Comparison of ENCODE assay signal across 17 mouse cellular contexts in the genomic region with DNA sequence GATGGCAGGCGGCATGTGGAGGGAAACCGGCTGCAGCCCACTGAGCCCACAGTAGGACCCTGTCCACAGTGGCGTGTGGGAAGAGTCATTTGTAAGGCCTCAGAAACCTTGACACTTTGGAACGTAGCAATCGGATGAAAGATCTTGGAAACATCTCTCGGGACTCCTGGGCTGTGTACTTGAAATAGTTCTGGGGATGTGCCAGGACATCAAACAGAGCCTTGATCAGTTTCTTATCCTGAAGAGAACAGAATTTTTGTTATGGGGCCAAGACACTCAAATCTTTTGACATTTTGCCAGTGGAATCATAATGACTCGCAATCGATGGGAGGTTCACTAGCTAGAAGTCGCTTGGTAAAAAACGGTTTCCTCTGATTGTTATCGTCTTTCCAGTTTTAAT. TPM values are rescaled to one million over a fixed set of nuclear protein-coding genes. Genes with fewer than 3 reads are reported as not detected.
DNase-seq lines count a peak whose midpoint lies in the region; ATAC-seq and TF ChIP-seq lines count a peak whose summit lies in the region.
"Had no signal": no experiment of that assay in that cellular context is flagged by ENCODE, and none has a peak within 500 bp of the region (broad histone marks: within the 10 kb centered on the region; RNA-seq: fewer than 3 reads in every experiment).

No protein-coding gene starts in this region.

- no peak overlapping the region for H3K9ac ChIP-seq in midbrain, postnatal 0 days (replicated peaks; ENCODE audit: low read length, poor library complexity, severe bottlenecking)
- no peak overlapping the region for H3K9ac ChIP-seq in midbrain, embryonic 16.5 days (ENCODE audit: low read depth, low read length)
- no peak overlapping the region for H3K9ac ChIP-seq in intestine, postnatal 0 days (ENCODE audit: low read depth, low read length)
- H3K9ac ChIP-seq: heart, embryonic 13.5 days; liver, embryonic 14.5 days had no signal

- no peaks in the 10 kb centered on the region for H3K4me1 ChIP-seq in midbrain, postnatal 0 days (ENCODE audit: insufficient read depth, low read length)
- no peaks in the 10 kb centered on the region for H3K4me1 ChIP-seq in midbrain, embryonic 16.5 days (ENCODE audit: control insufficient read depth, insufficient read depth, low read length)
- H3K4me1 ChIP-seq in intestine, postnatal 0 days (replicated peaks; ENCODE audit: control insufficient read depth, insufficient read depth, low read length) = no peaks in the 10 kb centered on the region
- H3K4me1 ChIP-seq: forebrain, embryonic 10.5 days; hindbrain, embryonic 10.5 days had no signal

- no peaks in the 10 kb centered on the region for H3K36me3 ChIP-seq in midbrain, postnatal 0 days (ENCODE audit: insufficient read depth, low read length)
- H3K36me3 ChIP-seq in midbrain, embryonic 16.5 days (ENCODE audit: control insufficient read depth, insufficient read depth, low read length) = no peaks in the 10 kb centered on the region
- no peaks in the 10 kb centered on the region for H3K36me3 ChIP-seq in intestine, postnatal 0 days (ENCODE audit: control insufficient read depth, insufficient read depth)
- H3K36me3 ChIP-seq: forebrain, embryonic 10.5 days; heart, embryonic 13.5 days; hindbrain, embryonic 10.5 days had no signal

- DNase-seq in heart, adult 11 months = peak; percentile 88
- DNase-seq in heart, postnatal 36 days = no peak
- peak; percentile 34 for DNase-seq in midbrain, postnatal 0 days (ENCODE audit: low spot score)
- DNase-seq in brain, adult 2 months (ENCODE audit: low read depth, low spot score) = peak; percentile 36
- DNase-seq in lung, postnatal 36 days = peak; percentile 60
- DNase-seq in layer of hippocampus, postnatal 25 days (ENCODE audit: extremely low spot score in 1 of 2, low spot score in 1 of 2) = no peak
- DNase-seq: cerebellum, adult 9-10 months; left cerebral cortex, postnatal 4 days; thymus, adult 18-20 months had no signal

- no peak overlapping the region for H3K27ac ChIP-seq in midbrain, postnatal 0 days (ENCODE audit: low read depth, low read length)
- H3K27ac ChIP-seq in midbrain, embryonic 16.5 days (ENCODE audit: low read length) = no peak overlapping the region
- no peak overlapping the region for H3K27ac ChIP-seq in intestine, postnatal 0 days (ENCODE audit: low read depth, low read length)
- H3K27ac ChIP-seq: forebrain, embryonic 10.5 days; heart, embryonic 13.5 days; hindbrain, embryonic 10.5 days; liver, embryonic 14.5 days had no signal

- H3K9me3 ChIP-seq in midbrain, postnatal 0 days (ENCODE audit: low read length) = no peaks in the 10 kb centered on the region
- H3K9me3 ChIP-seq in midbrain, embryonic 16.5 days (replicated peaks; ENCODE audit: control insufficient read depth, low read length, poor library complexity, severe bottlenecking) = no peaks in the 10 kb centered on the region
- no peaks in the 10 kb centered on the region for H3K9me3 ChIP-seq in intestine, postnatal 0 days (ENCODE audit: control insufficient read depth)
- H3K9me3 ChIP-seq: forebrain, embryonic 10.5 days; G1E; heart, embryonic 13.5 days; hindbrain, embryonic 10.5 days; megakaryocyte, embryonic 14.5 days had no signal

- no peak overlapping the region for H3K4me3 ChIP-seq in midbrain, postnatal 0 days (ENCODE audit: low read depth, low read length)
- H3K4me3 ChIP-seq in midbrain, embryonic 16.5 days (ENCODE audit: low read depth, low read length) = no peak overlapping the region
- no peak overlapping the region for H3K4me3 ChIP-seq in intestine, postnatal 0 days (ENCODE audit: low read depth, low read length)
- H3K4me3 ChIP-seq: forebrain, embryonic 10.5 days; heart, embryonic 13.5 days; hindbrain, embryonic 10.5 days; megakaryocyte, embryonic 14.5 days had no signal

- no peak for ATAC-seq in midbrain, postnatal 0 days (ENCODE audit: low FRiP score)
- no peak for ATAC-seq in midbrain, embryonic 16.5 days
- ATAC-seq in intestine, postnatal 0 days = no peak

- intact Hi-C loops in heart, postnatal 36 days (cut with DNase I) = no loop called here

- no peak overlapping the region for H3K4me2 ChIP-seq in midbrain, postnatal 0 days (ENCODE audit: low read depth, low read length, poor library complexity, severe bottlenecking)
- H3K4me2 ChIP-seq in midbrain, embryonic 16.5 days (ENCODE audit: low read length) = no peak overlapping the region
- H3K4me2 ChIP-seq in intestine, postnatal 0 days (replicated peaks; ENCODE audit: low read depth) = no peak overlapping the region
- H3K4me2 ChIP-seq: heart, embryonic 13.5 days had no signal

- no peaks in the 10 kb centered on the region for H3K27me3 ChIP-seq in midbrain, postnatal 0 days (ENCODE audit: insufficient read depth, low read length)
- H3K27me3 ChIP-seq in midbrain, embryonic 16.5 days (ENCODE audit: control insufficient read depth, insufficient read depth, low read depth, low read length) = no peaks in the 10 kb centered on the region
- no peaks in the 10 kb centered on the region for H3K27me3 ChIP-seq in intestine, postnatal 0 days (replicated peaks; ENCODE audit: control insufficient read depth, insufficient read depth, low read length)
- H3K27me3 ChIP-seq: heart, embryonic 13.5 days had no signal

- no peak for TF ChIP-seq CTCF in midbrain, postnatal 0 days (IDR thresholded peaks at IDR 0.05)
- TF ChIP-seq CTCF in intestine, postnatal 0 days (IDR thresholded peaks at IDR 0.05; ENCODE audit: low read depth) = no peak

- WGBS in midbrain, postnatal 0 days = 74% methylated on average over 11 of the region's 11 CpGs
- WGBS in midbrain, embryonic 16.5 days = 72% methylated on average over 11 of the region's 11 CpGs
- 65% methylated on average over 11 of the region's 11 CpGs for WGBS in intestine, postnatal 0 days

RNA-seq across cellular contexts. Expression of gene Nrip3, which starts 17.3 kb away (rescaled TPM):
- total RNA-seq in heart, postnatal 36 days (2021) = under 1 TPM; 0.08 to 0.47 TPM
- 25.4 and 38.5 TPM in 2 replicates for total RNA-seq in midbrain, postnatal 0 days (2014; rRNA removed)
- polyA plus RNA-seq in midbrain, postnatal 0 days (2015; fragmentation: Nextera tagmentation; extraction: Ambion mirVana) = 17.8 and 21.7 TPM in 2 replicates
- 10.9 and 12.8 TPM in 2 replicates for polyA plus RNA-seq in midbrain, embryonic 16.5 days (2015; fragmentation: Nextera tagmentation; extraction: Ambion mirVana)
- polyA plus RNA-seq in intestine, postnatal 0 days (2015; fragmentation: Nextera tagmentation; extraction: Ambion mirVana) = 0.39 and 0.59 TPM in 2 replicates
- total RNA-seq in layer of hippocampus, postnatal 25 days (2021) = 100 to 1,000 TPM; 194 to 212 TPM
- polyA plus RNA-seq: G1E had no signal

RNA-seq across cellular contexts. Expression of gene Tmem9b, which starts 46.5 kb away (rescaled TPM):
- 10 to 100 TPM; 29.8 to 31.1 TPM for total RNA-seq in heart, postnatal 36 days (2021)
- total RNA-seq in midbrain, postnatal 0 days (2014; rRNA removed) = 316 and 407 TPM in 2 replicates
- polyA plus RNA-seq in midbrain, postnatal 0 days (2015; fragmentation: Nextera tagmentation; extraction: Ambion mirVana) = 167 and 169 TPM in 2 replicates
- polyA plus RNA-seq in midbrain, embryonic 16.5 days (2015; fragmentation: Nextera tagmentation; extraction: Ambion mirVana) = 125 and 136 TPM in 2 replicates
- polyA plus RNA-seq in intestine, postnatal 0 days (2015; fragmentation: Nextera tagmentation; extraction: Ambion mirVana) = 135 and 145 TPM in 2 replicates
- total RNA-seq in layer of hippocampus, postnatal 25 days (2021) = 100 to 1,000 TPM; 100 to 109 TPM

Comparison
In these comparisons a context has a peak if more than half of its experiments do, and no peak if none do; other contexts are left out.
1. DNase-seq: peak in heart, adult 11 months (single experiment), midbrain, postnatal 0 days (single experiment), brain, adult 2 months (single experiment) and lung, postnatal 36 days (single experiment); none in heart, postnatal 36 days (0 of 2) and layer of hippocampus, postnatal 25 days (0 of 2).
2. RNA of gene Nrip3, which starts 17.3 kb away (total RNA-seq): 194 to 212 TPM in layer of hippocampus, postnatal 25 days and 25.4 to 38.5 TPM in midbrain, postnatal 0 days; 0.08 to 0.47 TPM in heart, postnatal 36 days; every median in the first group is over 10 times any median in the second.